ENCODE assay signal across 23 mouse cellular contexts in the genomic region with DNA sequence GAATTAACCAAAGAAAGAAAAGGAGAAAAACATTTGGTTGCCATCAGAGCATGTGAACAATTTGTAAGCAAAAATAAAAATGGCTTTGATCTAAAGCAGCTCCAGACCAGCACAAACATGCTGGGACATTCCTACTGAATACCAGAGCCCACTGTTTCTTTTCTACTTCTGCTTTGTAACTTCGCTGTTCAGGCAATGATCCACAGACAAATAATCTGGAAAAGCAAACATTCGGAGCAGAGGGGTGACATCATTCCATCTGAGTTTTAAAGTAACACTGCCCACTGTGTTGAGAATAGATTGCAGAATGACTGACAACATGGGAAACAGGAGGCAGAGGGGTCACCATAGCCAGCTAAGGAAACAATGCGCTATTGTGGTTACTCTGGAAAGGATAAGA. TPM values are rescaled to one million over a fixed set of nuclear protein-coding genes. Genes with fewer than 3 reads are reported as not detected.
DNase-seq lines count a peak whose midpoint lies in the region; ATAC-seq and TF ChIP-seq lines count a peak whose summit lies in the region.
"Had no signal": no experiment of that assay in that cellular context is flagged by ENCODE, and none has a peak within 500 bp of the region (broad histone marks: within the 10 kb centered on the region; RNA-seq: fewer than 3 reads in every experiment).

No protein-coding gene starts in this region.

- DNase-seq in lung, embryonic 14.5 days: peak; percentile 33
- no peak for DNase-seq in lung, adult 2 months
- DNase-seq in NIH3T3 (ENCODE audit: low read depth): peak; percentile 40
- DNase-seq in ovary, postnatal 36 days (ENCODE audit: low spot score): no peak
- DNase-seq: adrenal gland, postnatal 25 days; B cell, adult 2 months; cerebellum, adult 8-10 months; heart, adult 11 months; heart, postnatal 36 days; kidney, postnatal 14 days had no signal

- no peaks in the 10 kb centered on the region for H3K9me3 ChIP-seq in forebrain, embryonic 15.5 days
- H3K9me3 ChIP-seq in forebrain, embryonic 16.5 days (ENCODE audit: control insufficient read depth, low read length): no peaks in the 10 kb centered on the region
- no peaks in the 10 kb centered on the region for H3K9me3 ChIP-seq in lung, embryonic 14.5 days (ENCODE audit: low read depth, low read length)
- H3K9me3 ChIP-seq in embryonic facial prominence, embryonic 15.5 days (replicated peaks): no peaks in the 10 kb centered on the region
- H3K9me3 ChIP-seq: hindbrain, embryonic 15.5 days; liver, embryonic 15.5 days; midbrain, embryonic 12.5 days; stomach, embryonic 15.5 days had no signal

- H3K4me3 ChIP-seq in forebrain, embryonic 15.5 days: no peak overlapping the region
- no peak overlapping the region for H3K4me3 ChIP-seq in forebrain, embryonic 16.5 days (replicated peaks; ENCODE audit: low read length)
- H3K4me3 ChIP-seq in lung, embryonic 14.5 days (ENCODE audit: low read depth, low read length): no peak overlapping the region
- H3K4me3 ChIP-seq in lung, adult 2 months (replicated peaks; ENCODE audit: extremely low read depth, low read depth, low read length): no peak overlapping the region
- no peak overlapping the region for H3K4me3 ChIP-seq in embryonic facial prominence, embryonic 15.5 days (replicated peaks)
- H3K4me3 ChIP-seq: hindbrain, embryonic 15.5 days; liver, embryonic 15.5 days; midbrain, embryonic 12.5 days; stomach, embryonic 15.5 days had no signal

- H3K9ac ChIP-seq in forebrain, embryonic 15.5 days (replicated peaks): no peak overlapping the region
- H3K9ac ChIP-seq in forebrain, embryonic 16.5 days (replicated peaks; ENCODE audit: low read depth, low read length): no peak overlapping the region
- no peak overlapping the region for H3K9ac ChIP-seq in lung, embryonic 14.5 days
- H3K9ac ChIP-seq in embryonic facial prominence, embryonic 15.5 days: no peak overlapping the region
- H3K9ac ChIP-seq: hindbrain, embryonic 15.5 days; liver, embryonic 15.5 days; midbrain, embryonic 12.5 days; stomach, embryonic 15.5 days had no signal

- H3K36me3 ChIP-seq in forebrain, embryonic 15.5 days: no peaks in the 10 kb centered on the region
- H3K36me3 ChIP-seq in forebrain, embryonic 16.5 days (ENCODE audit: control insufficient read depth, insufficient read depth): no peaks in the 10 kb centered on the region
- H3K36me3 ChIP-seq in lung, embryonic 14.5 days (ENCODE audit: insufficient read depth): no peaks in the 10 kb centered on the region
- H3K36me3 ChIP-seq in embryonic facial prominence, embryonic 15.5 days: no peaks in the 10 kb centered on the region
- H3K36me3 ChIP-seq: hindbrain, embryonic 15.5 days; liver, embryonic 15.5 days; midbrain, embryonic 12.5 days; stomach, embryonic 15.5 days had no signal

- 32% methylated on average over 3 of the region's 3 CpGs for WGBS in forebrain, embryonic 15.5 days
- WGBS in forebrain, embryonic 16.5 days: 34% methylated on average over 3 of the region's 3 CpGs
- WGBS in lung, embryonic 14.5 days: 29% methylated on average over 3 of the region's 3 CpGs
- WGBS in lung, adult 2 months: 27% methylated on average over 3 of the region's 3 CpGs
- WGBS in embryonic facial prominence, embryonic 15.5 days: 18% methylated on average over 3 of the region's 3 CpGs

- H3K4me1 ChIP-seq in forebrain, embryonic 15.5 days: peaks cover 18% of the 10 kb centered on the region
- peaks cover 12% of the 10 kb centered on the region for H3K4me1 ChIP-seq in forebrain, embryonic 16.5 days (replicated peaks; ENCODE audit: control insufficient read depth, insufficient read depth, low read length)
- no peaks in the 10 kb centered on the region for H3K4me1 ChIP-seq in lung, embryonic 14.5 days (ENCODE audit: insufficient read depth)
- no peaks in the 10 kb centered on the region; the same call in 1 of the 2 replicates for H3K4me1 ChIP-seq in lung, adult 2 months (ENCODE audit: control insufficient read depth, insufficient read depth, low read length)
- H3K4me1 ChIP-seq in embryonic facial prominence, embryonic 15.5 days: 0 out of 2 replicates have a peak, but pooled peaks cover 4% of the 10 kb centered on the region
- H3K4me1 ChIP-seq: liver, embryonic 15.5 days; stomach, embryonic 15.5 days had no signal

- H3K4me2 ChIP-seq in forebrain, embryonic 15.5 days (replicated peaks): no peak overlapping the region
- H3K4me2 ChIP-seq in forebrain, embryonic 16.5 days (ENCODE audit: low read length): no peak overlapping the region
- no peak overlapping the region for H3K4me2 ChIP-seq in lung, embryonic 14.5 days
- H3K4me2 ChIP-seq in embryonic facial prominence, embryonic 15.5 days (replicated peaks): no peak overlapping the region
- H3K4me2 ChIP-seq: hindbrain, embryonic 15.5 days; liver, embryonic 15.5 days; midbrain, embryonic 12.5 days; stomach, embryonic 15.5 days had no signal

- no peaks in the 10 kb centered on the region; the same call in 1 of the 2 replicates for H3K27me3 ChIP-seq in forebrain, embryonic 15.5 days
- H3K27me3 ChIP-seq in forebrain, embryonic 16.5 days (replicated peaks; ENCODE audit: control insufficient read depth, insufficient read depth, low read length): peaks cover 4% of the 10 kb centered on the region; the same call in 1 of the 2 replicates
- H3K27me3 ChIP-seq in lung, embryonic 14.5 days (ENCODE audit: insufficient read depth, low read length): no peaks in the 10 kb centered on the region
- no peaks in the 10 kb centered on the region for H3K27me3 ChIP-seq in embryonic facial prominence, embryonic 15.5 days
- H3K27me3 ChIP-seq: hindbrain, embryonic 15.5 days; liver, embryonic 15.5 days; midbrain, embryonic 12.5 days; Patski; stomach, embryonic 15.5 days had no signal

- TF ChIP-seq POLR2A in lung, adult 2 months (IDR thresholded peaks at IDR 0.05; ENCODE audit: borderline replicate concordance, extremely low read depth, low read depth, low read length): no peak

- no peak for TF ChIP-seq CTCF in lung, embryonic 14.5 days (IDR thresholded peaks at IDR 0.05; ENCODE audit: low read depth)
- TF ChIP-seq CTCF in lung, adult 2 months (IDR thresholded peaks at IDR 0.05; ENCODE audit: insufficient read depth, low read length): no peak

- no peak overlapping the region for H3K27ac ChIP-seq in forebrain, embryonic 15.5 days (replicated peaks)
- H3K27ac ChIP-seq in forebrain, embryonic 16.5 days (ENCODE audit: low read length): no peak overlapping the region
- H3K27ac ChIP-seq in lung, embryonic 14.5 days (ENCODE audit: low read depth): no peak overlapping the region
- no peak overlapping the region for H3K27ac ChIP-seq in embryonic facial prominence, embryonic 15.5 days (replicated peaks)
- H3K27ac ChIP-seq: hindbrain, embryonic 15.5 days; liver, embryonic 15.5 days; midbrain, embryonic 12.5 days; stomach, embryonic 15.5 days had no signal

- ATAC-seq in forebrain, embryonic 15.5 days (replicated peaks): peak; percentile 34; the same call in 1 of the 2 replicates
- ATAC-seq in forebrain, embryonic 16.5 days: no peak
- ATAC-seq in lung, embryonic 14.5 days (ENCODE audit: insufficient read depth): no peak
- ATAC-seq in embryonic facial prominence, embryonic 15.5 days (ENCODE audit: insufficient number of reproducible peaks, low FRiP score, low TSS enrichment, low read depth): peak; percentile 7; the same call in 1 of the 2 replicates
- ATAC-seq in cerebellum, adult (ENCODE audit: insufficient number of reproducible peaks, low FRiP score, low TSS enrichment): no peak
- ATAC-seq: activated CD4-positive, CD25-positive, alpha-beta regulatory T cell, adult 4 months; intestine, embryonic 16.5 days; Patski had no signal

RNA-seq across cellular contexts. Expression of gene 4933412E24Rik, which starts 41.1 kb away (rescaled TPM):
- polyA plus RNA-seq in forebrain, embryonic 15.5 days (2015; fragmentation: Nextera tagmentation; extraction: Ambion mirVana): not detected in 2 replicates
- not detected in 2 replicates for polyA plus RNA-seq in forebrain, embryonic 16.5 days (2015; fragmentation: Nextera tagmentation; extraction: Ambion mirVana)
- polyA plus RNA-seq in lung, embryonic 14.5 days (2014; fragmentation: Nextera tagmentation; extraction: Ambion mirVana): not detected in 2 replicates
- not detected in 2 replicates for polyA plus RNA-seq in lung, adult 2 months (2012; rRNA removed)
- polyA plus RNA-seq in embryonic facial prominence, embryonic 15.5 days (2015; fragmentation: Nextera tagmentation; extraction: Ambion mirVana): not detected in 2 replicates
- polyA plus RNA-seq: activated CD4-positive, CD25-positive, alpha-beta regulatory T cell, adult 4 months; hindbrain, embryonic 15.5 days; intestine, embryonic 16.5 days; limb, embryonic 14.5 days; liver, embryonic 15.5 days; midbrain, embryonic 12.5 days; Patski; spleen, adult 2 months; stomach, embryonic 15.5 days had no signal

Comparison
In these comparisons a context has a peak if more than half of its experiments do, and no peak if none do; other contexts are left out.
1. ATAC-seq: peak in forebrain, embryonic 15.5 days (single experiment) and embryonic facial prominence, embryonic 15.5 days (single experiment); none in forebrain, embryonic 16.5 days (single experiment), lung, embryonic 14.5 days (single experiment) and cerebellum, adult (single experiment).
2. DNase-seq: peak in lung, embryonic 14.5 days (single experiment) and NIH3T3 (single experiment); none in lung, adult 2 months (single experiment) and ovary, postnatal 36 days (single experiment).